Mouse (Mus musculus): ENCODE results near the gene Sdhaf4.

DNA sequence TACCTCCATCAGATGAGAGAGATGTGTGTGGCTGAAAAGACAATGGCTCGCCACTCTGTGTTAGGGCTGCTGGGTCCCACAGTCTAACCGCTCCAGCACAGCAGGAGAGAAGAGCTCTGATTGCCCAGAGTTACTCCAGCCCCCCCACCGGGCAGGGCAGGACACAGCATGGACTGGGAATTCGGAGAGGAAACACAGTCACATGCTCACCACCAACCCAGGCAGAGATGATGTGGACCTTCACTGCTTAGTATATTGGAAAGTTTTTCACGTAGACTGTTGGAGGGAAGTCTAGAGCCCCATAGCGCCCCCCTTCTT, 46.1 kb downstream of the Sdhaf4 start:
- TF ChIP-seq POLR2A (IDR thresholded peaks at IDR 0.05; ENCODE audit: insufficient read depth, low read depth, low read length) (no peak), CTCF (IDR thresholded peaks at IDR 0.05; ENCODE audit: insufficient read depth, low read depth, low read length) (no peak)
